Mouse (Mus musculus) testis, adult 2 months (tissue): ENCODE data around the gene Ltk.

Experiments
- CTCF ChIP-seq: fragments of 200-500 bp; IDR thresholded peaks from 2 replicates; pipeline ENCODE4 v1.5.1; 2012; ENCODE audit warnings: low read depth, mild to moderate bottlenecking, inconsistent platforms, low read length, moderate library complexity; ENCODE audit not compliant: control insufficient read depth, insufficient read depth, insufficient replicate concordance
- POLR2A ChIP-seq: fragments of 200-500 bp; IDR thresholded peaks from 2 replicates; pipeline ENCODE4 v1.6.1; 2012; ENCODE audit warnings: low read depth, mild to moderate bottlenecking, inconsistent platforms, low read length, moderate library complexity; ENCODE audit not compliant: control insufficient read depth

GRCm38 (mm10) chr2:119757601-119758100, 2.6 kb downstream of the Ltk start:
- TF ChIP-seq CTCF (no peak), POLR2A (no peak)
